Mouse (Mus musculus) cerebellum, adult 2 months (tissue): ENCODE measurements around the gene Slc25a23.

Experiments
- CTCF ChIP-seq: fragments of 200-500 bp; IDR thresholded peaks from 2 replicates; pipeline ENCODE4 v1.5.1; 2011; ENCODE audit warnings: low read depth, mild to moderate bottlenecking, control low read depth, low read length, moderate library complexity, borderline replicate concordance; ENCODE audit not compliant: insufficient read depth
- POLR2A ChIP-seq: fragments of 200-500 bp; IDR thresholded peaks from 2 replicates; pipeline ENCODE4 v1.6.1; 2011; ENCODE audit warnings: low read length, control low read depth, borderline replicate concordance; ENCODE audit not compliant: insufficient read depth

DNA sequence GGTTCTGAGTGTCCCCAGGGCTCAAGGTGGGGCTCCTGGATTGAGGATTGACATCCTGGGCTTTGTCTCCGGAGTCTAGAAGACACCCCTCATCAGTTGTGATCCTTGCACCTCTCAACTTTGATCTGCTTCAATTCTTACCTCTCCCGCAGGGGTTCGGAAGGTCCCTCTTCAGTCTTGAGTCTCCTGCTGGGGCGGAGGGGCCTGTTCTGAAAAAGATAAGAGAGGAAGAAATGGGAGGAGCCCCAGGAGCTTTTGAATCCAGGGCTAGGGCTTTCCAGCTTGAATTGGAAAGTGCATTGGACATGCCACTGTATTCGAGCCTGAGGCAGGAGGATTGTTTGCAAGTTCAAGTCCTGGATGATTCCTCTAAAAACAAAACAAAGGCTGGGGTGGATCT, 7.2 kb upstream of the Slc25a23 start:
- TF ChIP-seq POLR2A, result no peak
- TF ChIP-seq CTCF, result no peak
